Mouse (Mus musculus): ENCODE measurements at regions not wholly inside any gene's neighbourhood (a gene's known extent, or its start where the extent isn't known, plus 50 kb on each side); places are given as distances from the start of the nearest gene placed in this dataset.

DNA sequence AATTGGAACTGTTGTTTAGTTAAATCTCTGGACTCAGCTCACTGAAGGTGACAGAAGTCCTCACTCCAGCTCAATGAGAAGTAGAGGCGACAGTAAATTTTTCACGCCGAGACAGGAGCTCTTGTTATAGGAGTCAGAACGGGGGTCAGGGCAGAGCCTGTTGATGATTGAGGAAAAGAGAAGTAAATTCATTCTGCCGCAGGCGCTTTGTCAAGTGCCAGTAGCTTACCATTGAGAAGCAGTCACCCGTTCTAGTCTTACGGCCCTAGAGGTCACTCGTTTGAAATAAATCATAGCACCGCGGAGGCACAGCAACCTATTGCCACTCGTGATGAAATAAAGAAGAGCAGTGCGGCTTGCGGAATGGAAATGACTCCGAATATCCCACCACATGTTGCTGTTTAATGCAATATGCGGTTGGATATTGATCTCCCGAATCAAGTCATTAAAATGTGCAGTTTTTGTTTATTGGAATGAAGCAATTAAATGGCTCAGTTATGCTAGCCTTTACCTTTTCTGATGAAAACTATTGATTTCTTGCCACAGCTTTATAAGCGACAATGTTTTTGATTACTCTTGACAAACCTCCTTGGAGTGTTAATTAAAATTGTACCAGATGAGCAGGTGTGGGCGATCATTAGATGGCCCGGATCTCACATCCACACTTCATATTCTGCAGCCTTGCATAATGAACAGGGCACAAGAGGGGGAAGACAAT lies 152.7 kb downstream of the Zfp281 start:
- Histone ChIP-seq H3K4me2 (ENCODE audit: low read depth, low read length) (peak overlapping the region; percentile 44), H3K4me1 (ENCODE audit: insufficient read depth, low read length) (peaks cover 7% of the 10 kb centered on the region; the same call in 1 of the 2 replicates), H3K4me3 (ENCODE audit: low read length) (peak overlapping the region; percentile 19; the same call in 1 of the 2 replicates), H3K27ac (no peak overlapping the region), H3K9ac (replicated peaks; ENCODE audit: low read length) (no peak overlapping the region), H3K36me3 (ENCODE audit: insufficient read depth, low read length) (no peaks in the 10 kb centered on the region), H3K27me3 (ENCODE audit: insufficient read depth, low read length) (peaks cover 6% of the 10 kb centered on the region; the same call in 1 of the 2 replicates), H3K9me3 (ENCODE audit: low read length) (no peaks in the 10 kb centered on the region)
- DNase-seq (ENCODE audit: low spot score) = peak; percentile 35
- WGBS = 17% methylated on average over 20 of the region's 20 CpGs
- no peak for TF ChIP-seq CTCF (IDR thresholded peaks at IDR 0.05; ENCODE audit: low read depth)
- no peak for ATAC-seq

DNA sequence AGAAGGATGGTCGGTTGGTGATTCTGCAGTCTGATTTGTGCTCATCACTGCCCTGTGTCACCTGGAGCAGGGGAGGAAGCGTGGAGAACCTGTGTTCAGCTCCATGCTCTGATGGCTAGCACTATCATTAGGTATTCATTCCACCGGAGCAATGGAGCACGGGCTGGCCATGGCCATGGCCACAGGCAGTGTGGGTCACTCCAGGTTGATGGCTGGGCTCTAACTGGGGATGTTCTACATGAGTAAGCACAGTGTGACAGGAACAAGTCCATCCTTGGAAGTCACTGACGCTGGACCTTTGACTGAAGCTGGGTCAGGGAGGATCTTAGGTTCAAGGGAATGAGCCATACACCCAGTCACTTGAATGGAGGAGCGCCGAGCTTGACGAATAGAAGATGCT lies 154.7 kb downstream of the Zfp281 start:
- no peak overlapping the region for H3K27ac ChIP-seq
- peaks cover 7% of the 10 kb centered on the region; the same call in 1 of the 2 replicates for H3K4me1 ChIP-seq (ENCODE audit: insufficient read depth, low read length)
- 69% methylated on average over 8 of the region's 8 CpGs for WGBS
- no peak for ATAC-seq
- H3K4me2 ChIP-seq (ENCODE audit: low read depth, low read length) = no peak overlapping the region
- H3K9ac ChIP-seq (replicated peaks; ENCODE audit: low read length) = no peak overlapping the region
- H3K4me3 ChIP-seq (ENCODE audit: low read length) = no peak overlapping the region
- TF ChIP-seq CTCF (IDR thresholded peaks at IDR 0.05; ENCODE audit: low read depth) = no peak
- no peaks in the 10 kb centered on the region for H3K9me3 ChIP-seq (ENCODE audit: low read length)
- peaks cover 6% of the 10 kb centered on the region; the same call in 1 of the 2 replicates for H3K27me3 ChIP-seq (ENCODE audit: insufficient read depth, low read length)
- no peak for DNase-seq (ENCODE audit: low spot score)
- no peaks in the 10 kb centered on the region for H3K36me3 ChIP-seq (ENCODE audit: insufficient read depth, low read length)

DNA sequence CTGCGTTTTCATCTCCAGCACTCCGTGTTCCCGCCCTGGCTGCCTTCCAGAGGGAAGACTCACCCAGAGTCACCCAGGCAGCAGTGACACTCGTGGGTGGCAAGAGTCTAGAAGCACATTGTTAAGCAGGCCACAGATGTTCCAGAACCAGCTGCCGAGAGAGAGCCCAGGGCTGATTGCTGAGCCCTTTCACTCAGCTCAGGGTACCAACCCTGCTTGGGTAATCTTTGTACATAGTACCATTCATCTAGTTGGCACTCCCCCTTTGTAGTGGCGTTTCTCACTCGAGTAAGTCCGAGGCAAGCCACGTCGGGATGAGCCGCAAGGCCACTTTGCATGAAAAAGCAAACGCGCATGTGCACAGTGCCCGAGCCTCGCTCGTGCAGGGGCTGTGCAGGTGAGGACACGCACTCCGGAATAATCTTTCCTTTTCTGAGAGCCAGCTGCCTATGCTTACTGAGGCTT lies 156.9 kb downstream of the Zfp281 start:
- peak; percentile 67 for DNase-seq (ENCODE audit: low spot score)
- 7% methylated on average over 18 of the region's 18 CpGs for WGBS
- Histone ChIP-seq H3K4me1 (ENCODE audit: insufficient read depth, low read length) (peaks cover 7% of the 10 kb centered on the region; the same call in 1 of the 2 replicates), H3K27me3 (ENCODE audit: insufficient read depth, low read length) (peaks cover 6% of the 10 kb centered on the region; the same call in 1 of the 2 replicates), H3K4me2 (ENCODE audit: low read depth, low read length) (peak overlapping the region; percentile 68), H3K36me3 (ENCODE audit: insufficient read depth, low read length) (no peaks in the 10 kb centered on the region), H3K9ac (replicated peaks; ENCODE audit: low read length) (peak overlapping the region; percentile 25; the same call in 1 of the 2 replicates), H3K9me3 (ENCODE audit: low read length) (no peaks in the 10 kb centered on the region), H3K27ac (no peak overlapping the region), H3K4me3 (ENCODE audit: low read length) (peak overlapping the region; percentile 31)
- TF ChIP-seq CTCF (IDR thresholded peaks at IDR 0.05; ENCODE audit: low read depth) = no peak
- ATAC-seq = peak; percentile 70

DNA sequence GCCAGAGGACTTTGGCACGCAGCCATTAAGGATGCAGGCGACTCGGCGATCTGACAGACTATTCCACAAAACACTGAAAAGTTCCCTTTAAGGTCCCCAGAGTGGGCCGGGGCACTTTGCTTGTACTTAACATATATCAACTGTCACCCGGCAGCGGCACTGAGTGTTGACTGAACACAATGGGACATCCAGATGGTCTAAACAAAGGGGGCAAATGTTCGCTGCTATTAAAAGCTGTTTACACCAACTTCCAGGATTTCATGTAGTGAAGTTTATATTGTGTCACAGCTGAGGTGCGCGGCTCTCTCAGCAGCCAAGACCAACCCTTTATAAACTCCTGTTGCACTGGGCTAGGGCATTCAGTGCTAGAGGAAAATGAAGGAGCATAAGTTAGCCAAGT lies 157.6 kb downstream of the Zfp281 start:
- Histone ChIP-seq H3K9me3 (ENCODE audit: low read length) (no peaks in the 10 kb centered on the region), H3K27ac (no peak overlapping the region), H3K9ac (replicated peaks; ENCODE audit: low read length) (no peak overlapping the region; the same call in 1 of the 2 replicates), H3K4me2 (ENCODE audit: low read depth, low read length) (peak overlapping the region; percentile 68), H3K27me3 (ENCODE audit: insufficient read depth, low read length) (peaks cover 6% of the 10 kb centered on the region; the same call in 1 of the 2 replicates), H3K36me3 (ENCODE audit: insufficient read depth, low read length) (no peaks in the 10 kb centered on the region), H3K4me3 (ENCODE audit: low read length) (peak overlapping the region; percentile 31; the same call in 1 of the 2 replicates), H3K4me1 (ENCODE audit: insufficient read depth, low read length) (peaks cover 7% of the 10 kb centered on the region; the same call in 1 of the 2 replicates)
- WGBS = 9% methylated on average over 10 of the region's 10 CpGs
- ATAC-seq (no peak; the same call in 1 of the 2 replicates), DNase-seq (ENCODE audit: low spot score) (no peak)
- TF ChIP-seq CTCF (IDR thresholded peaks at IDR 0.05; ENCODE audit: low read depth) = no peak

DNA sequence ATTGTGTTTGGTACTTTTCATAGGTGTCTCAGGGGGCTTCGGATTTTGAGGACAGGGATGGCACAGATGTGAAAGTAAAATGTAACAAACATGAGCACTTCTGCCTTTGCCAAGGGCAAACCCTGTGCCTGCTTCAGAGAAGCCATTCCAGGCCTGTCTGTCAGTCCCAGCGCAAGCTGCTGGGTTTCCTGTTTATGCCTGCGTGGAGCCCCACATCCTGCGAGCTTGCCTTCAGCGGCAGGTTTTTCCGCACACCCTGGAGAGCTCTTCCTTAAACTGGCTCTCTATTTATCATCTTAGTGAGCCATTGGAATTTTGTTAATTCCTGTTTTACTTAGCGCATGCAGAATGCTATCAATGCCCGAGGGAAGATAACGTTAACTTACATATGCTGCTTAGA lies 159.5 kb downstream of the Zfp281 start:
- Histone ChIP-seq H3K4me1 (ENCODE audit: insufficient read depth, low read length) (peaks cover 4% of the 10 kb centered on the region; the same call in 1 of the 2 replicates), H3K36me3 (ENCODE audit: insufficient read depth, low read length) (no peaks in the 10 kb centered on the region), H3K27me3 (ENCODE audit: insufficient read depth, low read length) (no peaks in the 10 kb centered on the region), H3K9ac (replicated peaks; ENCODE audit: low read length) (no peak overlapping the region), H3K4me2 (ENCODE audit: low read depth, low read length) (no peak overlapping the region), H3K9me3 (ENCODE audit: low read length) (no peaks in the 10 kb centered on the region), H3K27ac (no peak overlapping the region), H3K4me3 (ENCODE audit: low read length) (no peak overlapping the region)
- ATAC-seq (no peak), DNase-seq (ENCODE audit: low spot score) (no peak)
- 70% methylated on average over 9 of the region's 9 CpGs for WGBS
- no peak for TF ChIP-seq CTCF (IDR thresholded peaks at IDR 0.05; ENCODE audit: low read depth)

DNA sequence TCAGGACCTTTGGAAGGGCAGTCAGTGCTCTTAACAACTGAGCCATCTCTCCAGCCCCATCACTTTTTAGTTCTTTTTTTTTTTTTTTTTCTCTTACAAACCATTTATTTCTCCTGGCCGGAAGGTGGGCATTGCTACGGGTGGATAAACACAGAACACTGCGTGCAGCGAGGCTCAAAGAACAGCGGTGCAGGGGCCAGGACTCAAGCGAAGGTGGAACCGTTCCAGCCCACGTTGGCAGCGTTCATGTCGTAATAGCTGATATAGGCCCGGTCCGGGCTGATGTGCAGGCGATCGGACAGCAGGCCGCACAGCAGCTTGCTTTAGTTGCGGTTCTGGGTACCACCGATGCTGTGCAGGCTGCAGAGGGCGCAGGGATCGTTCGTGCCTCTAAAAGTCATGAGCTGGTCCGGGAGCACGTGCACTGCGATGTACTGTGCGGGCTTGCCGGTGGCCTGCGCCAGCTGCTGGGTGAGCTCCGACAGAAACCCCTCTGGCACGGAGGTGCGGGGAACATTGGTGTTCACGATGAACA lies 164.3 kb downstream of the Zfp281 start:
- H3K4me2 ChIP-seq (ENCODE audit: low read depth, low read length) = peak overlapping the region; percentile 37; the same call in 1 of the 2 replicates
- H3K4me3 ChIP-seq (ENCODE audit: low read length) = no peak overlapping the region
- 0 out of 2 replicates have a peak, but pooled peaks have one; percentile 26 for TF ChIP-seq CTCF (IDR thresholded peaks at IDR 0.05; ENCODE audit: low read depth)
- 53% methylated on average over 30 of the region's 30 CpGs for WGBS
- H3K9me3 ChIP-seq (ENCODE audit: low read length) = no peaks in the 10 kb centered on the region
- no peaks in the 10 kb centered on the region for H3K27me3 ChIP-seq (ENCODE audit: insufficient read depth, low read length)
- no peaks in the 10 kb centered on the region for H3K36me3 ChIP-seq (ENCODE audit: insufficient read depth, low read length)
- DNase-seq (ENCODE audit: low spot score) (peak; percentile 26), ATAC-seq (no peak)
- no peak overlapping the region for H3K27ac ChIP-seq
- H3K4me1 ChIP-seq (ENCODE audit: insufficient read depth, low read length) = no peaks in the 10 kb centered on the region
- H3K9ac ChIP-seq (replicated peaks; ENCODE audit: low read length) = no peak overlapping the region

All from hindbrain, postnatal 0 days (tissue).